Mouse (Mus musculus): Measurements from ENCODE around the gene Zfp775. TPM values are rescaled to one million over a fixed set of nuclear protein-coding genes. Genes with fewer than 3 reads are reported as not detected.
"Not testable (repeated sequence)": the region's sequence is repeated elsewhere in the genome, so short reads cannot be mapped to it uniquely, and the experiment has no call there.

The Zfp775 gene
- total RNA-seq, 2 experiments from 2014 or later: 11.8 to 12.3 TPM

DNA sequence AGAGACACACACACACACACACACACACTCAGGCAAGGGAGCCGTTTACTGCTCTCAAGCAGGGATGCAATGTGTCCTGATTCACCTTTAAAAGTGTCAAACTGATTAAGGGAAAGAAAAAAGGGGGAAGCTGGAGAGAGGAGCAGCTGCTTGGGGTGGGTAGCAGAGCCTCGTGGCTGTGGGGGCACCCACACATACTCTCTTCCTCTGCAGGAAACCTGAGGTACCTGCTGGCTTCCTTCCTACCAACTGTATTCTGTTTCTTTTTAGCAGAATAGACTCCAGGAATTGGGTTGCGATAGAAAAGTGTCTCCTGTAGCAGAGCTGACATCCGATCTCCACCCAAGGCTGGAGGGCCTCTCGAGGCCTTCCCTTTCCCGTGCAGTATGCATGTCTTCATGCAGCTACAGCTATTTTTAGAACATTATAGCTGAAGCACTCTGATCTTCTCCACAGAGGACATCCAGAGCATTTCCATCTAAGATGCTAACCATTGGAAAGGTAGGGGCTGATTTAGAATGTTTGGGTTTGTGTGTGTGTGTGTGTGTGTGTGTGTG is 12.6 kb upstream of the Zfp775 start, which contains the start of gene Gm45021:
Gm45021 (plus strand) TSS at position 417 of the 557 bp plus-strand sequence.
- no peak for DNase-seq

DNA sequence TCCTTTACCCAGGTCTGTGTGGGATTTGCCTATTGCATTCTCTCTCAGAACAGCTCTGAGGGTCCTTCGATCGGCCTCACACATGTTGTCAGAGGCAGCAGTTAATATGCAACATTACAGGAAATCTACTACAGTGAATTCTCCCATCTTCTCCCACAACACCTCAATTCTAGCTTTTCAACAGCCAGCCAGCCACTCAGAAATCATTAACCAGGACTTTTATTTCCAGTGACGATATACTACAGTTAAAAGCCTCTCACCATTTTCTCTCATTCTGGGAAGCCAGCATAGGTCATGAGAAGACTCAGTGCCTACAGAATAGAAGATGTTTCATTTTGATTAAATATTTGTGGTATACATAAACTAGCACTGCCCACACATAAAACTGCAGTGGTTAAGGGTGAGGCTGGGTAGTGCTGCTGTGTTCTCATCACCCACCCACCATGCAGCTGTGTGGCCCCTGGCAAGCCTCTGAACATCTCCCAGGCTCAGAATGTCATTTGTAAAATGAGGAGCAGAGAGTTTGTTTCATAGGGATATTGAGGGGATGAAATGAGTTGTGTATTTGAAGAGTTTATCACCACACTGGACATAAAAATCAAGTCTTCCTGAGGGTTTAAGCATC is 10.5 kb upstream of the Zfp775 start:
- no peak for DNase-seq

DNA sequence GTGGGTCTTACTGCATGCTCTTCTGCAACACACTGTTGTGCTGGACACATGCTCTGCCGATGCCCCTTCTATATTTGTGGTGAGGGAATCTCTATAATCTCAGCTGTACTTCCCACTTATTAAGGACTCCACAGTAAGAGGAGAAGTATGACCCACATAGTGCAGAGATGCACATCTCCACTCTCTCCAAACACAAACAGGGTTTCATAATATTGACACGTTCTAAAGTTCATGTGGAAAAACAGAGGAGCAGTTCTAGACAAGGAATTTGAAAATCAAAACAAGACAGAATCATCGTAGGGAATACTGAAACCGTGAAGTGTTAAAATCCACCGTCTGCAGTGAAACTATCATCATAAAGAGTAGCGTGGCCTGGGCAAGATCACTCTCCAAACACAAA is 10.0 kb upstream of the Zfp775 start:
- no peak for DNase-seq

DNA sequence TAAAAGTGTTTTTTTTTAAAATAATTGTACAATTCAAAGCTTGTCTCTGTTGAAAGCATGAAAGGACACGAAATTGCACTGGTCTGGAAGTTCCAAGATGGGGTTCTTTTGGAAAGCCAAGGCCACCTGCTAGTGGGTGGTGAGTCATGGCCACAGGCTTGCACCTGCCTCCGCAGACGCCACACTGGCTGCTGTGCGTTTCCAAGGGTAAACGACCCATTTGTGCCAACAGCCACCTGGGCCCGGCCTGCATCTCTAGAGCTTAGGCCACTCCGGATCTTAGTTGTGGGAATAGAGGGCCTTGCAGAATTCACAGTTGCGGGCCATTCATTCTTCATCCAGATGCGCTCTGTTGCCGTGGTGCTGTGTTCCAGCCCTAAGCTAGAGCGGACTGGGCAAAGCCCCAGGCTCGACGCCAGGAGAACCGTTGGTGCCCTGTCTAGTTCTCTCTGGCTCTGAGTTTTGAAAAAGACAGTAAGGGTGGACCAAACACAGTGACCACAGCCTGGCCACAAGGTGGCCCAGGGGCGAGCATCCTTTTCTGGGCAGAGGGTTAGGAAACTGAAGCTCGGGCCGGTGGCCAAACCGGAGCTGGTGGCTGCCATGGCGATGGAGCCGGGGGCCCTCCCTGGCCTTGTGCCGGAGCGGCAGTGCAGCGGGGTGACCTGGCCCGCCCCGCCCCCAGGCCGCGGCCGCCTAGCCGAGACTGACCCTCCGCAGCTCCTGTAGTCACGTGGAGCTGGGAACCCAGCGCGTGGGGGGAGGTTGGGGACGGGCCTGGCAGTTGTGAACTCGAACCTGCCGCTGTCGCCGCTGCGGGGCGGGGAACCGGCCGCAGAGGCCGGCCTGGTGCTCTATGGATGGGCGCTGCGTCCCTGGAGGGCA is 8.5 kb upstream of the Zfp775 start, which contains the start of the genes Repin1 and Gm44965:
Repin1 (plus strand) TSS at position 726 of the 885 bp plus-strand sequence.
Gm44965 (plus strand) TSS at position 784 of the 885 bp plus-strand sequence.
- DNase-seq: peak; percentile 95 to 97

DNA sequence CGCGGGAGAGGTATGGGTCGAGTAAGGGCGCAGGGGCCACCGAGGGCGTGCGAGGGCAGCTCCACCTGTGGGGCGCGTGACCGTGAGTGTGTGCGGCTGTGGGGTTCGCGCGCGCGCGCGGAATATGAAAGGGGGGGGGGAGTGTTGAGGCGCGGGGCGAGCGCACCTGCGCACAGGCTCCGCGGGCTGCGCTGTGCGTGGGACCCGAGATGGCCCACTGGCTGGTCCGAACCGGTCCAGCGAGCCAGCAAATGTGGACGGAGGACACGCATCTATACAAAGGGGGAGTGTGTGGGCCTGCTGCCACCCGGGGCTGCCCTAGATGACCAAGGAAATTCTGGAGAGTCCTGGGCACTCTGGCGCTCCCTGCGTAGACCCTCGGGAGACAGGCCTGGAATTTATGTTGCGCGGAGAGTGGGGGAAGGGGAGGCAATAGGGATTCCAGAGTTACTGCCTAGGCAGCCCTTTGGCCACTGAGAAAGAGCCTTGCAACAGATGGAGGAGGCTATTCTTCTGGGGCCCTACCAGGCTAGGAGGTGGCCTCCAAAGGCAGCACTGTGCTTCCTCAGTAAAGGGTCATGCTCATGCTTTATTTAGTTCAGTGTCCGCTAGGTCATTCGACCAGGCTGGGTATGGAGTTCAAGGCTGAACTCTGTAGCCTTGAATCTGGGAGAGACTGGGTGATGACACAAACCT is 7.7 kb upstream of the Zfp775 start:
- DNase-seq: peak; percentile 33 to 60

DNA sequence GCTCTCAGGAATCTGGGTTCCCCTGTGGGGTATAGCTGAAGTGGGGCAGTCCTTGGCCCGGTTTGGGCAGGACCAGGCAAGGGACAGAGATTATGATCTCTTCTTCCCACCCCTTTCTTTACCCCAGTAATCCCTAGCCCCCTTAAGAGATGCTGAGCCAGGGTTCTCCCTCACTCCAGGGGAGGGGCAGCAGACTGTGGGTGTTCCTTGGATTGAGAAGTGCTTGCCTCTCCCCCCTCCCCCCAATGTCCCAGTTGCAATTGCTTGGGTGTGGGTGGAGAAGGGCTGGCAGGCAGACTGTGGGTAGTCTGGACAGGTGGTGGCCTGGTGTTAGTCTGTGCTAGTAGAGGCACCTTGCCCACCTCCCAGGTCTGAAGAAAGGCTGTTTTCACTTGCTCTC is 6.6 kb upstream of the Zfp775 start:
- DNase-seq: no peak

DNA sequence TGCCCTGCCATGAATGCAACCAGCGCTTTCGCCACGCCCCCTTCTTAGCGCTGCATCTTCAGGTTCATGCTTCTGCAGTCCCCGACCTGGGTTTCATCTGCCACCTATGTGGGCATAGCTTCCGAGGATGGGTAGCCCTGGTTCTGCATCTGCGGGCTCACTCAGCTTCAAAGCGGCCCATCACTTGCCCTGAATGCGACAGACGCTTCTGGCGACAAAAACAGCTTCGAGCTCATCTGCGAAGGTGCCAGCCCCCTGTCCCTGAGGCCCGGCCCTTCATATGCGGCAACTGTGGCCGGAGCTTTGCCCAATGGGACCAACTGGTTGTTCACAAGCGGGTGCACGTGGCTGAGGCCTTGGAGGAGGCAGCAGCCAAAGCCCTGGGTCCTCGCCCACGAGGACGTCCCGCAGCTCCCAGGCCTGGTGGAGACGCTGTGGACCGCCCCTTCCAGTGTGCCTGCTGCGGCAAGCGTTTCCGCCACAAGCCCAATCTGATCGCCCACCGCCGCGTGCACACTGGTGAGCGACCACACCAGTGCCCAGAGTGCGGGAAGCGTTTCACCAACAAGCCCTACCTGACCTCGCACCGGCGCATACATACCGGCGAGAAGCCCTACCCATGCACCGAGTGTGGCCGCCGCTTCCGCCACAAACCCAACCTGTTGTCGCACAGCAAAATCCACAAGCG is 5.2 kb upstream of the Zfp775 start:
- no peak for DNase-seq

DNA sequence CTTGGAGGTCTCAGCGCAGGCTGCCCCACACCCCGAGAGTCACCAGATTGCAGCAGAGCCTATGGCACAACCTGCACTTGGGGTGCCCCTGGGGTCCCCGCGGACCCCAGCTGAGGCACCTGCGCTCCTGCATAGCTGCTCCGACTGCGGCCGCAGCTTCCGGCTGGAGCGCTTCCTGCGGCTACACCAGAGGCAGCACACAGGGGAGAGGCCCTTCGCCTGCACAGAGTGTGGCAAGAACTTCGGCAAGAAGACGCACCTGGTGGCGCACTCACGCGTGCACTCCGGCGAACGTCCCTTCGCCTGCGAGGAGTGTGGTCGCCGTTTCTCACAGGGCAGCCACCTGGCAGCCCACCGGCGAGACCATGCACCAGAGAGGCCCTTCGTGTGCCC is 4.6 kb upstream of the Zfp775 start:
- no peak for DNase-seq

DNA sequence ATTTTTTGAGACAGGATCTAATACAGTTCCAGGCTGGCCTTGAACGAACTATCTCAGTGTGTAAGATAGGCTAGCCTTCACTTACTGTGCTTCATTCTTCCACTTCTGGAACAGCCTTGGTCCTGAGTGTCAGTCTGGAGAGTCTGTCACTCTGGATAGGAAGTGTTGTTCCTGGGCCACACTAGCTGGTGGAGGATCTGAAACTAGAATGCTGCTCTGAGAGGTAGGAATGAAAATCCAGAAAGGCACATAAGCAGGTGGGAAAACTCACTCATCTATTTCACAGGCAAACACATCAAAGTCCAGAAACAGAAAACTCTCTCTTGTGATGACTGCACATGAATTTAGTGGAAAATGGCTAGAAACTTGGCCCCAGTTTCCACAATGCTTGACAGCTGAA is 1.3 kb upstream of the Zfp775 start:
- no peak for DNase-seq

DNA sequence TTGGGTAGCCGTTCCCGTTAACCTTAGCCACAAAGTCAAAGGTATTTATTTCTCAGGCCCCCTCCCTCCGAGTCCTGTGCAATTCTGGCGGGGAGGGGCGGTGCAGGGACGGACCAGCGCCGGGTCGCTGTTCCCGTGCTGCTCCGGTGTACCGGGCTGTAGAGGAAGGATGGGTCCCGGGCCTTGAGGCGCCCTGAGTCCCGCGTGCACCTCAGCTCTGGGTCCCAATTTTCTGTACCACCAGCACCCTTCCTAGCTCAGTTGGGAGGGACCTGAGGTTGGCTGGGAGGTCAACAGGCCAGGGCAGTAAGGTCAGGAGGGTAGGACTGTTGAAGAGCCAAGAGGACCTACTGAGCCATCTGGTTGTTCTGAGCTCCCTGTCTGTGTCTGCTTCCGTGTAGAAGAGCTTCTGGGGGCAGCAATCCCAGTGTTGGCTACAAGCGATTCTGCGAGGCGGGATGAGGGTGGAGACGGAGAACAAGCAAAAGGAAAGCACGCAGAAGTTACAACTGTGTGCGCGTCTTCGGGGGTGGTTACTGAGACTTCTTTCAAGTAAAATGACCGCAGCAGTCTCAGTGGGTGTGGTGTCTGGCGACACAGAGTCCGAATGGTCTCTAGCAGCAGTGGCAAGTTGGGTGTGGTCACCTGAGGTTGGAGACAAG is 348 bp downstream of the Zfp775 start:
- DNase-seq: peak in 1 of 2 experiments; percentile 41

DNA sequence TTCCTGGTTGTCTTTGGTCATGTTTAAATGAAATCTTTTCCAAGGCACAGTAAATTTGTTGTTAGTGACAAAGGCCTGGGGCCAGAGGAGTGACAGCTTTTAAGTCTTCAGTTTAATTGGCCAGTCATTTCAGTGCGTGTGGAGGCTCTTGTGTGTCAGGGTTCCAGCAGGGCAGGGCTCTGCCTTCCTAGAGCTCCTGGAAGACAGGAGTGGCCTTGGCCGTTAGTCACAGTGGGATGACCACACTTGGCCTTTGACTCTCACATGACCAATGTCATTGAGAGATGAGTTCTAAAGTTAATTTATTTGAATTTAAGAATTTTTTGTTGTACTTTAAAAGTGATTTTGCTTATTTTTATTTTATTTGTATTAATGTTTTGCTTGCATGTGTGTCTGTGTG is 6.3 kb downstream of the Zfp775 start:
- DNase-seq: no peak

DNA sequence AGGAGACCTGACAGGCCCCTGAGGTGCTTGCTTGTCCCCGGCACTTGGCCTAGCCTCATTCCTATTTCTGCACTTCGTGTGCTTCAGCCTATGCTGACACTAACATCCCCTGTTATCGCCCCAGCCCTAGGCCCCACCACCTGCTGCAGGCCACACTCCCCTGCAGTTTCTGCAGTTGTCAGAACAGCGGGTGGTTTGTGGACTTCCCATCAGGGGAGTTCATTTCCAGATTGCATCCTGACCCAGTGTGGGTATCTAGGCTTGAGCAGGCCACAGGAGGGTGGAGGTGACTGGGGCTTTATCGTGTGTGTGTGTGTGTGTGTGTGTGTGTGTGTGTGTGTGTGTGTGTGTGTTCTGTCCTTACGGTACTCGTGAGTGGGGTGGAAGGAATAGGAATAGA is 7.6 kb downstream of the Zfp775 start:
- no peak for DNase-seq

DNA sequence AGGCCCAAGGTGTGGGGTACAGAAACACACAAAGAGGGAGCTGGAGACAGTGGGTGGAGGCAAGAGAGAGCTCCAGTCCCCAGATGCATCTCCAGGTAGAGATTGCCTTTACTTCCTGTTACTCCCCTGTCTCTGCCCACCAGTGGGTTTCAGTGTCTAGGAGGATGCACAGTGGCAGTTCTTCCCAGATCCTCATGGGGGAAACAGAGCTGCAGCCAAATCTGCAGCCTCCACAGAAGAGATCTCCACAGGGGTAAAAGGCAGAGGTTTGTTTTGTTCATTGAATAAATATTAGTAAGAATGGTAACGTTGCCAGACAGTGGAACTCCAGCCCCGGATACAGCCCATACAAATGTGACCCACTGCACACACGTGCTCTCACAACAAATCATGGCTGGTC is 8.8 kb downstream of the Zfp775 start:
- DNase-seq: no peak

DNA sequence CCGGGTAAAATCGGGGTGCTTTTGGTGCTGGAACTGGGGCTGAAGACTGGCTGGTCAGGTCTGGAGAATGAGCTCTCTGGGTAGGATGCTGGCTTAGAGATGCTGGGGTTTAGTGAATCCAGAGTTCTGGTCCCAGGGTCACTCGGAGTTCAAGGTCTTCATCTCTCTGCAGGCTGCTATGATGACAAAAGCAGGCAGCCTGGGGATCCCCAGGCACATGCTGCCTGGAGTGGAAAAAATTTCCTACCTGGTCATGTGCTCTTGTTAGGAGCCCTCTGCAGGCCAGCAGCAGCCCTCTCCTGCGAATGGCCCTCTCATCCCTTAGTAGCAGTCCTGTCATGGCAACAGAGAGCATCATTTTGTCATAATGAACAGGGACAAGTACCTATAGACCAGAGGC is 11.6 kb downstream of the Zfp775 start:
- no peak for DNase-seq

DNA sequence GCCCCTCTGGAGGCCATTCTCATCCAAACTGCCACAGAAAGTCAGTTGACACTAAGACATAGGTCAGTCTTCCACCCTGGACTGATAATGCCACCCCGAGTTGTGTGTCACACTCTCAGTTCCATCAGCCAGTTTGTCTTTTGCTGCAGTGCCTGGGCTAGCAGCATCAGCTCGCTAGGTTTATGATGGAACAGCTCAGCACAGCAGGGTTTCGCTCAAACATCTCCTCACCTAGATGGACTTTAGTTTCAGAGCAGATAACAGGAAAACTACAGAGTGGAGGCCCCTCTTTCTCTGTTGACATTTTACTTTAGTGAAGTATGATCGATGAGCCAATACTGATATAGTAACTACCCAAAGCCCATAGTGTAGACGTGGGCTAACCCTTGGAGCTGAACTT is 12.9 kb downstream of the Zfp775 start:
- no peak for DNase-seq

DNA sequence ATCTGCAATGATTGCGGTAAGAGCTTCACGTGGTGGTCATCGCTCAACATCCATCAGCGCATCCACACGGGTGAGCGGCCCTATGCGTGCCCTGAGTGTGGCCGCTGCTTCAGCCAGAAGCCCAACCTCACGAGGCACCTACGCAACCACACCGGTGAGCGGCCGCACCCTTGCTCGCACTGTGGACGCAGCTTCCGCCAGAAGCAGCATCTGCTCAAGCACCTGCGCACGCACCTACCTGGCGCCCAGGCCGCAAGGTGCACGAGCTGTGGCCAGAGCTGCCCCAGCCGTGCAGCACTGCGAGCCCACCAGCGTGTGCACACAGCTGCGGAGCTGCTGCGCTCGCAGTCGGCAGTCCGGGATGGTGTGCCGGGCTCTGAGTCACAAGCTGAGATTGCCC is 18.2 kb downstream of the Zfp775 start:
- no peak for DNase-seq

DNA sequence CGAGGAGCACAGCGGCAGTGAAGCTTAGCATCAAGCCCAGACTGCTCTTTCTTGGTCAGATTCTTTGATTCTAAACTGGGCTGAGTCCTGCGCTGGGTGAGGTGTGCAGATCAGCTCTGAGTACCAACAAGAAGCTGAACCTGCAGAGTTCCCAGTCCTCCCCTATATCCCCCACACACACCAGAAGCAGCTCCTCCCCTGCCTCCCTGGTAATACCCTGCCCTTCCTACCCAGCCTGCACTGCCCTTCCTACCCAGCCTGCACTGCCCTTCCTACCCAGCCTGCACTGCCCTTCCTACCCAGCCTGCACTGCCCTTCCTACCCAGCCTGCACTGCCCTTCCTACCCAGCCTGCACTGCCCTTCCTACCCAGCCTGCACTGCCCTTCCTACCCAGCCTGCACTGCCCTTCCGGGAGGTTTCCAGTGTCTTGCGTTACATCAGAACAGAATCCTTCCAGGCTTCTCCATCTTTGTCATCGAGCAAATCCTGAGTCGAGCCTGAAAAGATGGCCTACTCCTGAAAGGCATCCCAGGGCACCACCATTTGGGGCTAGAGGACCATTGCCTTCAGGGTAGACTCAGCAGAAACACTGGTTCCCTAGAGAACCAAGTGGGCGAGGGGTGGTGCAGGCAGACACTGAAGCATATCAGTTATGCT is 20.5 kb downstream of the Zfp775 start:
- DNase-seq: not testable (repeated sequence)

DNA sequence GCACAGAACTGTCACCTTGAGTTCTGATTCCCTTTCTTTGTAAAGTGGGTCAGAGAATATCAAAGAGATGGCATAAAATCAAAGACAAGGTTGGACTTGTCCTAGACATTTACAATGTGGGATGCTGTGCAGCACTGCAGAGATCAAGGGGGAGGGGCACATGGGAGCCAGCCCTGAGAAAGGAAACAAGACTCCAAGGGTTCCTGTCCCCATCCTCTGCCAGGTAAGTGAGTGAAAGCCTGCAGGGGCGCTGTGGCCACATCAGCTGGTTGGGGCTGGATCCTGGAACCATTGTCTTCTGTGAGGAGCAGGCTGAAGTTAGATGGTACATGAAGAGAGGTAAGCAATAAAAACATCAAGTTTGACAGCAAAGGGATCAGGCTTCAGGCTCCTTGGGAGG is 21.6 kb downstream of the Zfp775 start:
- DNase-seq: no peak

DNA sequence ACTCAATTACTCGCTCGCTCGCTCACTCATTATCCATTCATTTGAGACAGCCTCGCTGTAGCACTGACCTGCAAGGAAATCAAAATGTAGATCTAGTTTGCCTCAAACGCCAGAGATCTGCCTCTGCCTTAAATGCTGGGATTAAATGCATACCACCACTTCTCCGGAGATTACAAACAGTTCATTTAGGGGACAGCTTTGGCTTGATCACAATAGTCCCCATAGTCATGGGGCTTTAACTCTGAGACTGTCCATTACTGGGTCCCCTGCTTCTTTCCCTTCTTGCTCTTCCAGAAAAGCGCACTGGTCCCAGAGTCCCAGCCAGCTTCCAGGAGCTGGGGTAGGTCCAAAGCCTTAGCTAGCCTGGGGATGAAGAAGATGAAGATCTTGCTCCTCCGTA is 24.6 kb downstream of the Zfp775 start, which contains the start of gene AI854703:
AI854703 (plus strand) TSS at position 301 of the 400 bp plus-strand sequence.
- DNase-seq: no peak

DNA sequence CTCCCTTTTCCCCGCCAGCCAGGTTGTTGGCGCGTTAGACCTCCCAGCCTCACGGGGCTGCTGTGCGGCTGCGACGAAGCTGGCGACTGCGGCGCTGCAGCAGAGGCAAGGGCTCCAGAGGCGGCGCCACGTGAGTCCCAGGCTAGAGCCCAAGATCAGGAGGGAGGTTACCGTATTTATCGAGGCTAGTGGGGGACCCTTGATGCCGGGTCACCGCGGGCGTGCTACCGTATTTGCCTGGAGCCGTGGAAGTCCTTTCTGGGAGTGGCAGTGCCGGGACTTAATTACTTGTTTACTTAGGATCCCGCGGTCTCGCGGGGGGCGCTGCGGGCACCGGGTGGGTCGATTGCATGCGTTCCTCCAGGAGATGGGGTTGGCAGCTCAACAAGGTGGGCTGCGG is 25.1 kb downstream of the Zfp775 start:
- peak; percentile 47 to 63 for DNase-seq

DNA sequence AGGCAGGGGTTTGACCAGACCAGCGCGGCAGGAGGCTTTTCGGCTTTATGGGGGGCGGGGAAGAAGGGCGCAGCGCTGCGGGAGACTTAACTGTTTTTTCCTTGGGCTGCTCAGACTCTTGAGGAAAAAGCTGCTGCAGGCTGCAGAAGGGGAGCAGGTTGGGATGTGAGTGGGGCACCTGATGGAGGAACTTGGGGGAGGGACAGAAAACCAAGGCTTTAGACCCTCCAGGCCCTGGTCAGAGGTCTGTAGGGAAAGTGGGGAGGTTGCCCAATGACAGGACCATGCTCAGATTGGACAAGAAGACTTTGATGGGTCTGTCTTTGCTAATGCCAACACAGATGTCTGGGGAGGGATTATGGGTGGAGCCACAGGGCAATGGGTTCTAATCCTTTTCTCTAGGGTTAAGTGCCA is 25.7 kb downstream of the Zfp775 start:
- DNase-seq: no peak

Measured in heart, adult 18-20 months (tissue).